Mouse (Mus musculus) MEL (cell line): ENCODE measurements around the gene Tmem255a.

Experiments
- BHLHE40 ChIP-seq: IDR thresholded peaks from 2 replicates; pipeline ENCODE4 v1.6.1; 2012; ENCODE audit warnings: low read depth, mild to moderate bottlenecking, inconsistent platforms, low read length, improper control_type of control experiment, borderline replicate concordance
- CTCF ChIP-seq, 3 experiments: IDR thresholded peaks in 2 of 3; conservative IDR thresholded peaks in 1 of 3; 2 replicates each; pipeline ENCODE4 v1.5.1; 2011 to 2012; ENCODE audit warnings: low read length in 3 of 3, low read depth in 2 of 3, mild to moderate bottlenecking in 2 of 3, improper control_type of control experiment in 1 of 3, inconsistent platforms in 1 of 3, mixed read lengths in 1 of 3, moderate library complexity in 1 of 3; ENCODE audit not compliant: control insufficient read depth in 1 of 3, insufficient read depth in 1 of 3, poor library complexity in 1 of 3, severe bottlenecking in 1 of 3
- EP300 ChIP-seq, 2 experiments: IDR thresholded peaks; 2 replicates each; pipeline ENCODE4 v1.6.1; 2011; ENCODE audit warnings: improper control_type of control experiment in 2 of 2, low read length in 2 of 2, low read depth in 1 of 2, mild to moderate bottlenecking in 1 of 2
- MAX ChIP-seq: IDR thresholded peaks from 2 replicates; pipeline ENCODE4 v1.6.1; 2011; ENCODE audit warnings: low read length, improper control_type of control experiment
- MYC ChIP-seq: IDR thresholded peaks from 2 replicates; pipeline ENCODE4 v1.6.1; 2011; ENCODE audit warnings: low read depth, mild to moderate bottlenecking, low read length, improper control_type of control experiment, moderate library complexity
- SMC3 ChIP-seq: IDR thresholded peaks from 2 replicates; pipeline ENCODE4 v1.6.1; 2011; ENCODE audit warnings: low read depth, low read length, improper control_type of control experiment
- TAL1 ChIP-seq: IDR thresholded peaks from 2 replicates; pipeline ENCODE4 v1.6.1; 2012; ENCODE audit warnings: mild to moderate bottlenecking, inconsistent platforms, low read length, moderate library complexity, mixed read lengths

- TF ChIP-seq MYC = no peak
- TF ChIP-seq SMC3 = no peak
- TF ChIP-seq TAL1 = no peak
- no peak for TF ChIP-seq BHLHE40
- peak in 1 of 3 experiments; percentile 7; a peak in 1 of 6 replicates for TF ChIP-seq CTCF (IDR thresholded peaks at IDR 0.05 in 2 of 3, conservative IDR thresholded peaks at IDR 0.05 in 1 of 3; ENCODE audit: control insufficient read depth in 1 of 3, insufficient read depth in 1 of 3, low read depth in 2 of 3, low read length in 3 of 3, poor library complexity in 1 of 3, severe bottlenecking in 1 of 3)
- TF ChIP-seq MAX = no peak
- no peak for TF ChIP-seq EP300 (IDR thresholded peaks at IDR 0.05; ENCODE audit: low read depth in 1 of 2, low read length in 2 of 2)
These were observed 7.4 kb upstream of the Tmem255a start for GRCm38 (mm10) chrX:38259610-38260009.
